Mouse (Mus musculus): Measurements from ENCODE around the gene Yju2. TPM values are rescaled to one million over a fixed set of nuclear protein-coding genes. Genes with fewer than 3 reads are reported as not detected.

The Yju2 gene
- polyA plus RNA-seq, 1 experiment from 2014 or later: 22.0 TPM

DNA sequence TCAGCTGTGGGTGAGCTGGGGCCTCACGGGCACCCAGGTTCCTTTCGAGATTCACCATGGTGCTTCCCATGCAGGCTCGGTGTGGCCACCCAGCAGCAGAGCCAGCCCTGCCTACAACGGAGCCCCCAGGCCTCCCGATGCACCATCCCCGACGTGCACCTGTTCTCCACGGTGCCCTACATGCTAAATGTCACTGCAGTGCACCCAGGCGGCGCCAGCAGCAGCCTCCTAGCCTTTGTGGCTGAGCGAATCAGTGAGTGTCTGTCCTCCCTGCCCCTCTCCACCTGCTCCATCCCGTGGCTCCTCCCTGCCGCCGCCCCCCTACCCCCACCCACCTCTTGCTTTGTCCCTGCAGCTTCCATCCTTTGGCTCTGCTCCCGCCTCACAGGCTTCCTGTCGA lies 4.7 kb upstream of the Yju2 start:
- WGBS: 34% methylated on average over 16 of the region's 16 CpGs
- Histone ChIP-seq H3K4me3 (ENCODE audit: low read depth, low read length) (no peak overlapping the region), H3K27ac (ENCODE audit: low read depth) (no peak overlapping the region), H3K27me3 (ENCODE audit: insufficient read depth, low read length) (no peaks in the 10 kb centered on the region), H3K36me3 (ENCODE audit: insufficient read depth) (no peaks in the 10 kb centered on the region), H3K4me1 (ENCODE audit: insufficient read depth) (no peaks in the 10 kb centered on the region), H3K4me2 (no peak overlapping the region), H3K9me3 (ENCODE audit: low read depth, low read length) (no peaks in the 10 kb centered on the region), H3K9ac (no peak overlapping the region)
- DNase-seq (no peak), ATAC-seq (ENCODE audit: insufficient read depth) (no peak)
- no peak for TF ChIP-seq CTCF (IDR thresholded peaks at IDR 0.05; ENCODE audit: low read depth)

DNA sequence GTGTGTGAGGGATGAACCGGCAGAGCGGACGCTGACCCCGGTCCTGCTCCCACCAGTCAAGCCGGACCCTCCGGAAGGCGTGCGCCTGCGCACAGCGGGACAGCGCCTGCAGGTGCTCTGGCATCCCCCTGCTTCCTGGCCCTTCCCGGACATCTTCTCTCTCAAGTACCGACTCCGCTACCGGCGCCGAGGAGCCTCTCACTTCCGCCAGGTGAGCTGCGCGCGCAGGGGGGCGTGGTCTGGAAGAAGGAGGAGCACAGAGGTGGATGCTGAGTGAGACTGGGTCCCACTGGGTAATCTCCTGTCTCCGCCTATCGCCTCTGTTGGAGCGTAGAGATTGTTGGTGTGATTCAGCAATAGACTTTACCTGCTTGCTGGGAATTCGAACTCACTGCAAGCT lies 2.8 kb upstream of the Yju2 start:
- 0 out of 2 replicates have a peak, but pooled peaks have one; percentile 2 for ATAC-seq (ENCODE audit: insufficient read depth)
- peak overlapping the region; percentile 35 for H3K4me3 ChIP-seq (ENCODE audit: low read depth, low read length)
- peak overlapping the region; percentile 16; the same call in 1 of the 2 replicates for H3K9ac ChIP-seq
- H3K9me3 ChIP-seq (ENCODE audit: low read depth, low read length): no peaks in the 10 kb centered on the region
- 1% methylated on average over 26 of the region's 26 CpGs for WGBS
- peak overlapping the region; percentile 63 for H3K4me2 ChIP-seq
- peak; percentile 77 for DNase-seq
- no peak overlapping the region for H3K27ac ChIP-seq (ENCODE audit: low read depth)
- TF ChIP-seq CTCF (IDR thresholded peaks at IDR 0.05; ENCODE audit: low read depth): no peak
- no peaks in the 10 kb centered on the region for H3K4me1 ChIP-seq (ENCODE audit: insufficient read depth)
- H3K36me3 ChIP-seq (ENCODE audit: insufficient read depth): 0 out of 2 replicates have a peak, but pooled peaks cover 3% of the 10 kb centered on the region
- no peaks in the 10 kb centered on the region for H3K27me3 ChIP-seq (ENCODE audit: insufficient read depth, low read length)

DNA sequence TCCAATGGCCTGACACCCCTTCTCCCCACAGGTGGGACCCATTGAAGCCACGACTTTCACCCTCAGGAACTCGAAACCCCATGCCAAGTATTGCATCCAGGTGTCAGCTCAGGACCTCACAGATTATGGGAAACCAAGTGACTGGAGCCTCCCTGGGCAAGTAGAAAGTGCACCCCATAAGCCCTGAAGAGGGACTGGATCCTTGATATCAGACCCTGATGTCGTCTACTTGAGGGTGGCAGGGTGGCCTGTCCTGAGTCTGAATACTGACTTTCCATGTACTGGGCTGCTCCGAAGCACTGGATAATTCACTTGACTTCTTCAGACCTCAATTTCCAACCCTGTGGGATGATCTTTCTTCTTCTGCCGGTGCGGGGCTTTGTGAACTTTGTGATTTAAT lies 2.3 kb upstream of the Yju2 start:
- 37% methylated on average over 6 of the region's 6 CpGs for WGBS
- Histone ChIP-seq H3K4me3 (ENCODE audit: low read depth, low read length) (peak overlapping the region; percentile 35), H3K4me1 (ENCODE audit: insufficient read depth) (no peaks in the 10 kb centered on the region), H3K27me3 (ENCODE audit: insufficient read depth, low read length) (no peaks in the 10 kb centered on the region), H3K4me2 (peak overlapping the region; percentile 63), H3K36me3 (ENCODE audit: insufficient read depth) (0 out of 2 replicates have a peak, but pooled peaks cover 3% of the 10 kb centered on the region), H3K27ac (ENCODE audit: low read depth) (no peak overlapping the region), H3K9ac (no peak overlapping the region), H3K9me3 (ENCODE audit: low read depth, low read length) (no peaks in the 10 kb centered on the region)
- DNase-seq (no peak), ATAC-seq (ENCODE audit: insufficient read depth) (no peak)
- TF ChIP-seq CTCF (IDR thresholded peaks at IDR 0.05; ENCODE audit: low read depth): no peak

DNA sequence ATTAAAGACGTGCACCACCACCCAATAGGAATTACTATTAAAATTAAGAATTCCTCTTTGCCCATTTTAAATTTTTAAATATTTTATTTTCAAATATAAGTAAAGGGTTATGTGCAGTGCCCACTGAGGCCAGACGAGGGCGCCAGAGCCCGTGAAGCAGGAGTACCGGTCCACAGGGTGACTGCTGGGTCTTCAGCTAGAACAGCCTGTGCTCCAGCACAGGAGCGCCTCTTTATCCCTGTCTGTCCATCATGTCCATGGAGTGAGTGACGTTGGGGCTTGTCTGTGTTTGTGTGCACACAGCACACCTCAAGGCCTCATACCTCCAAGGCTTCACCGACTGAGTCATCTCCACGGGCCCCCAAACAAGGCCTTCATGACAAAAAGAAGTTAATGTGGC lies 1.7 kb upstream of the Yju2 start:
- H3K4me2 ChIP-seq: no peak overlapping the region
- TF ChIP-seq CTCF (IDR thresholded peaks at IDR 0.05; ENCODE audit: low read depth): peak; percentile 84
- peak; percentile 90 for DNase-seq
- H3K4me1 ChIP-seq (ENCODE audit: insufficient read depth): no peaks in the 10 kb centered on the region
- no peak overlapping the region for H3K4me3 ChIP-seq (ENCODE audit: low read depth, low read length)
- H3K36me3 ChIP-seq (ENCODE audit: insufficient read depth): peaks cover 8% of the 10 kb centered on the region; the same call in 1 of the 2 replicates
- ATAC-seq (ENCODE audit: insufficient read depth): peak; percentile 21; the same call in 1 of the 2 replicates
- no peak overlapping the region for H3K27ac ChIP-seq (ENCODE audit: low read depth)
- H3K27me3 ChIP-seq (ENCODE audit: insufficient read depth, low read length): no peaks in the 10 kb centered on the region
- 14% methylated on average over 9 of the region's 9 CpGs for WGBS
- H3K9ac ChIP-seq: no peak overlapping the region
- no peaks in the 10 kb centered on the region for H3K9me3 ChIP-seq (ENCODE audit: low read depth, low read length)

DNA sequence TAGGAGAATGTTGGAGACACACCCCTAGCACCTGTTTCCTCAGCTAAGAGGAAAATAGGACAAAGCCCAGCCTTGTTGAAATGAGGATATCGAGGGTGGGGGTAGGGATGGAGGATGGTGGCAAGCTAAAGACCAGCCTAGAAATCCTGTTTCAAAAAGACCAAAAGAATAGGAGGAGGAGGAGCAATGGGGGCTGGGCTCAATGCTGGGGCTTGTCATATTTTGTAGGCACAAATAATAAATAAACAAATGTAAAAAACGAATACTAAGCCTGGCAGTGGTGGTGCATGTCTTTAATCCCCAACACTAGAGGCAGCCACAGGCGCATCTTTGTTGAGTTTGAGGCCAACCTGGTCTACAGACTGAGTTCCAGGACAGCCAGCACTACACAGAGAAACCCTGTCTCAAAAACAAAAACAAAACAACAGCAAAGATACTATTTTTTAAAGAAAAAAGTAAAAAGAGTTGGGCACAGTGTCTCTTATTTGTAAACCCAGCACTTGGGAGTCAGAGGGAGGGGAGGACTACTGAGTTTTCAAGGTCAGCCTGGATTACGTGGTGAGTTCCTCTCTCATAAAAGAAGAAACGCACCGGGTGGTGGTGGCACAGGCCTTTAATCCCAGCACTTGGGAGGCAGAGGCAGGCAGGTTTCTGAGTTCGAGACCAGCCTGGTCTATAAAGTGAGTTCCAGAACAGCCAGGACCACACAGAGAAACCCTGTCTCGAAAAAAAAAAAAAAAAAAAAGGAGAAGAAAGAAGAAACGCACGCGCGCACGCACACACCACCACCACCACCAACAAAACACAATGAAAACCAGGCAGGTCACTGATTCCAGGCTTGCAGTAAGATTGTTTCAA lies 944 bp upstream of the Yju2 start:
- ATAC-seq (ENCODE audit: insufficient read depth) (no peak), DNase-seq (no peak)
- Histone ChIP-seq H3K9ac (peak overlapping the region; percentile 58), H3K4me1 (ENCODE audit: insufficient read depth) (no peaks in the 10 kb centered on the region), H3K4me3 (ENCODE audit: low read depth, low read length) (peak overlapping the region; percentile 53), H3K9me3 (ENCODE audit: low read depth, low read length) (no peaks in the 10 kb centered on the region), H3K27me3 (ENCODE audit: insufficient read depth, low read length) (no peaks in the 10 kb centered on the region), H3K4me2 (peak overlapping the region; percentile 85), H3K27ac (ENCODE audit: low read depth) (no peak overlapping the region), H3K36me3 (ENCODE audit: insufficient read depth) (peaks cover 12% of the 10 kb centered on the region; the same call in 1 of the 2 replicates)
- no peak for TF ChIP-seq CTCF (IDR thresholded peaks at IDR 0.05; ENCODE audit: low read depth)
- 76% methylated on average over 13 of the region's 13 CpGs for WGBS

DNA sequence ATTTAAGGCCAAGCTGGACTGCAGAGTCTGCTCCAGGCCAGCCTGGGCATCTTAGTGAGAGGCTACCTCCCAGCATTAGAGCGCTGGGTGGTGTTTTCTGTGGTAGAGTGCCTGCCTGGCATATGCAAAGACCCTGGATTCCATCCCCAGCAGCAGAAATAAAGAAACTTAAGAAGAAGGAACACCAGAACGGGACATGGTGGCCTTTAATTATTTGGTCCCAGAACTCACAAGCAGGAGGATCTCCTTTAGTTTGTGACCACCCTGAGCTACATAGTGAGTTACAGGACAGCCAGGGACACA lies 364 bp upstream of the Yju2 start:
- Histone ChIP-seq H3K27me3 (ENCODE audit: insufficient read depth, low read length) (no peaks in the 10 kb centered on the region), H3K27ac (ENCODE audit: low read depth) (0 out of 2 replicates have a peak overlapping the region, but pooled peaks have one; percentile 97), H3K4me1 (ENCODE audit: insufficient read depth) (no peaks in the 10 kb centered on the region), H3K4me3 (ENCODE audit: low read depth, low read length) (peak overlapping the region; percentile 53), H3K36me3 (ENCODE audit: insufficient read depth) (peaks cover 18% of the 10 kb centered on the region; the same call in 1 of the 2 replicates), H3K9me3 (ENCODE audit: low read depth, low read length) (no peaks in the 10 kb centered on the region), H3K9ac (peak overlapping the region; percentile 58), H3K4me2 (peak overlapping the region; percentile 85)
- 31% methylated on average over 2 of the region's 2 CpGs for WGBS
- ATAC-seq (ENCODE audit: insufficient read depth) (no peak), DNase-seq (no peak)
- TF ChIP-seq CTCF (IDR thresholded peaks at IDR 0.05; ENCODE audit: low read depth): no peak

DNA sequence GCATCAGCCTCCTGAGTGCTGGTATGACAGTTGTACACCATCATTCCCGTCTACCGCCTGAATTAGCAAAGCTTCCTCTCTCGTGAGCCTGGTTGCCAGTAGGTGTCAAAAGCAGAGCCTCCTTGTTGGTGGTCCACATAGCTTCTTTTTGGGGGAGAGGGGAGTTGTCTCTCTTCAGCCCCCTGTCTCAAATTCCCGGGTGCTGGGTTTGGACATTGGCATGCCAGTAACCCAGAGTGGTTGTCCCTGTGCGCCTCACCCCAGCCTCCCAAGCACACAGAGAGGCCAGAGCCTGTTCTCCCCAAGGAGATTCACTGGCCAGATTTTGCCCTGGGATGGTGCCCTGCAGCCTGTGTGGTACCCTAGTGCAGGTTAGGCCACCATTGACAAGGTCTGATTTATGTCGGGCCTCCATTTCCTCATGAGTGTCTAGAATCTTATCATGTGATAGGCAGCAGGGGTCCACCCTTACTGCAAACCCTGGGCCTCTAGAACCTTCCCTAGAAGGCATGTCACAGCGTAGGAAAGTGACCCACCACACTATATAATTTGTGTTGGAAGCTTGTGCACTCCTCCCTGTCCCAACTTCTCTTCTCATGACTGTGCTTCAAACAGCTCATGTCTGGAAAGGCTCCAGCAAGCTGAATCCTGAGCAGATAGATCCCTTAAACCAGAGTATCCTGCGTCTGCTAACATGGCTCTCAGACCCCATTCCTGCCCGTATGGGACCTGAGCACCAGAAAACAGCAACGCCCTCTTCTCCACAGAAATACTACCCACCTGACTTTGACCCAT lies 1.2 kb downstream of the Yju2 start:
- TF ChIP-seq CTCF (IDR thresholded peaks at IDR 0.05; ENCODE audit: low read depth): no peak
- H3K4me3 ChIP-seq (ENCODE audit: low read depth, low read length): peak overlapping the region; percentile 53
- peaks cover 34% of the 10 kb centered on the region; the same call in 1 of the 2 replicates for H3K36me3 ChIP-seq (ENCODE audit: insufficient read depth)
- ATAC-seq (ENCODE audit: insufficient read depth) (no peak), DNase-seq (no peak)
- H3K4me2 ChIP-seq: peak overlapping the region; percentile 85
- WGBS: 71% methylated on average over 10 of the region's 10 CpGs
- H3K27ac ChIP-seq (ENCODE audit: low read depth): peak overlapping the region; percentile 97
- H3K9ac ChIP-seq: peak overlapping the region; percentile 37
- no peaks in the 10 kb centered on the region for H3K4me1 ChIP-seq (ENCODE audit: insufficient read depth)
- no peaks in the 10 kb centered on the region for H3K27me3 ChIP-seq (ENCODE audit: insufficient read depth, low read length)
- no peaks in the 10 kb centered on the region for H3K9me3 ChIP-seq (ENCODE audit: low read depth, low read length)
